Mouse (Mus musculus) retina, embryonic 14.5 days (tissue): Measurements from ENCODE around the gene Mok.

Experiments
- DNase-seq: peaks from one replicate; pipeline ENCODE4 v3.0.0-alpha.2; 2015; ENCODE audit warnings: low spot score

Mok gene

DNA sequence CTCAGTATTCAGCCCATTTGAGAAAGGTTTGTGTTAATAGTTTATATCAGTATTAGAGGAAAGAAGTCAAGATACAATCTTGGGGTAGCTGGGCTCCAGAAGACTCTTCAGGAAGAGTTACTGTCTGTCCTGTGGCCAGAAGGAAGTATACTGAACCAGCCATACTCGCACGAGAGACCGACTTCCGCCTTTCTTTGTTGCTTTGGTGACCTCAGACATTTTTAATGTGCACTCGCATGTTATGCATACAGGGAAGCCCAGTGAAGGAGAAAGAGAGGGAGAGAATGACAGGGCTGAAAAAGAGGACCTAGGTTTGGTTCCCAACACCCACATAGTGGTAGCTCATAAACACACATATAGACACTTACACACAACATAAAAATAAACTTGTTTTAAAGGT is 76.2 kb downstream of the Mok start:
- DNase-seq, result no peak

DNA sequence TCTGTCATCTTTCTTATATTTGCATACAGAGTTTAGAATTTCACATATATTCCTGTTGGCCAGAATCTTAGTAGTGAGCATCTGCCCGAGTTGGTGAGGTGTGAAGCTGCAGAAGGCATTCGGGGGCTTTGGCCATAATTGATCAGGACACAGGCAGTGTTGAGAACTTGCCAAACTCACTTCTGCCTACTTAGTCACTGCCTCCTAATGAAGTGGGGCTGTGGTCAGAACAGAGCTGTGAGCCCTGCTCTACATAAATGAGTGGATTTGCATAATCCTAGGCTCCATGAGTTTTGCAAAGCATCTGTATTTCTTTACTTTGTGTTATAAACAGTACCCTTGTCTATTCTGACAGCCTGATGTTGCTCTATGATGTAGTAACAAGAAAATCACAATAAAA is 78.4 kb downstream of the Mok start:
- no peak for DNase-seq

DNA sequence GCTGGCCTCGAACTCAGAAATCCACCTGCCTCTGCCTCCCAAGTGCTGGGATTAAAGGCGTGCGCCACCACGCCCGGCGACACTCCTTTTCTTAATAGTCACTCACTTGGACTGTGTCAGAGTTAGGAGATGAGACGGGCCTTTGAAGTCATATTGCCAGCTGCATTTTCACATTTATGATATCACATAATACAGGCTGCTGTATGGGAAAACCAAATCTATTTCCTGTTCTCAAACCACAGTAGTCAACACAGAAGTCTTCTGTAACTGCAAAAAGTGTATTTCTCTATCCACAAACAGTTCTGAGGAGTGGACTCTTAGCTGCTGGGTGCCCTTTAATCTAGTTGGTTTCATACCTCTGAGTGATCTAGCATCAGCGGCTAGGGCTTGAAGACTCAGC is 81.8 kb downstream of the Mok start:
- DNase-seq, result no peak
